Mouse (Mus musculus) MEL (cell line): ENCODE measurements around the gene Tacc3.

Experiments
- TAL1 ChIP-seq: IDR thresholded peaks from 2 replicates; pipeline ENCODE4 v1.6.1; 2012; ENCODE audit warnings: mild to moderate bottlenecking, inconsistent platforms, low read length, moderate library complexity, mixed read lengths
- ZC3H11A ChIP-seq: IDR thresholded peaks from 2 replicates; pipeline ENCODE4 v1.6.1; 2012; ENCODE audit warnings: low read depth, mild to moderate bottlenecking, inconsistent platforms, low read length, improper control_type of control experiment

DNA sequence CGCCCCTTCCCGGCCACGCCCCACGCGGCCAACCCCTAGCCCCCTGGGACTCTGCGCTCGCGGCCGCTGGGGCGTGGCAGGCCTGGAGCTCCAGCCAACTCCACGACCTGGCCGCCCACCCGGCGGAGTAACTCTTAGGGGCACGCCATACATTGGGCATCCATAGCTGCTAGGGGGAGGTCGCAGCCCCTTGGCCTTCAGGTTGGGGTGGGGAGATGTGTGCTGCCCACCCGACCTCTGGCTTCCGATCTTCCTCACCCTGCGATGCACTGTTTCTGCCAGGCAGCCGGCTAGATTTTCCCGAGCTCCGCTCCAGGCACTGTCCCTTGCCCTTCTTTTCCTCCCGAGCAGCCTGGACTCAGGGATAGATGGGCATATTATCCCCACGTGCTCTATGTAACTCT lies 37.8 kb downstream of the Tacc3 start:
- TF ChIP-seq ZC3H11A, result no peak
- no peak for TF ChIP-seq TAL1
